Mouse (Mus musculus): ENCODE measurements around the gene Fzd1. TPM values are rescaled to one million over a fixed set of nuclear protein-coding genes. Genes with fewer than 3 reads are reported as not detected.

Gene Fzd1
- polyA plus RNA-seq, 1 experiment = 13.1 TPM

GRCm38 (mm10) chr5:4791219-4791618, 33.4 kb upstream of the Fzd1 start:
- H3K27me3 ChIP-seq (ENCODE audit: control insufficient read depth, insufficient read depth, insufficient read length) = no peaks in the 10 kb centered on the region
- H3ac ChIP-seq (ENCODE audit: control insufficient read depth, insufficient read length) = no peak overlapping the region
- no peak overlapping the region for H3K4me2 ChIP-seq (ENCODE audit: low read depth)
- no peak for TF ChIP-seq MYOG (IDR thresholded peaks at IDR 0.05; ENCODE audit: control insufficient read depth in 1 of 3, insufficient read depth in 1 of 3, insufficient read length in 2 of 3, low read depth in 2 of 3)
- TF ChIP-seq MAX (IDR thresholded peaks at IDR 0.05; ENCODE audit: low read depth) = no peak
- no peak for TF ChIP-seq USF1 (IDR thresholded peaks at IDR 0.05; ENCODE audit: low read depth)
- TF ChIP-seq CEBPB (IDR thresholded peaks at IDR 0.05; ENCODE audit: insufficient read depth, poor library complexity, severe bottlenecking) = no peak
- no peak for TF ChIP-seq REST (IDR thresholded peaks at IDR 0.05; ENCODE audit: insufficient read depth, insufficient read length)
- H3K4me3 ChIP-seq = no peak overlapping the region
- H3K36me3 ChIP-seq (ENCODE audit: control insufficient read depth, insufficient read depth) = no peaks in the 10 kb centered on the region
- H3K79me2 ChIP-seq (ENCODE audit: control insufficient read depth, insufficient read depth) = no peaks in the 10 kb centered on the region

GRCm38 (mm10) chr5:4790265-4790664, 32.4 kb upstream of the Fzd1 start:
- H3ac ChIP-seq (ENCODE audit: control insufficient read depth, insufficient read length) = no peak overlapping the region
- TF ChIP-seq CEBPB (IDR thresholded peaks at IDR 0.05; ENCODE audit: insufficient read depth, poor library complexity, severe bottlenecking) (no peak), POLR2AphosphoS2 (IDR thresholded peaks at IDR 0.05; ENCODE audit: insufficient read length, low read depth) (no peak), POLR2A (IDR thresholded peaks at IDR 0.05; ENCODE audit: insufficient read length, low read depth) (no peak), TCF12 (IDR thresholded peaks at IDR 0.05; ENCODE audit: insufficient read depth, poor library complexity, severe bottlenecking) (no peak), USF1 (IDR thresholded peaks at IDR 0.05; ENCODE audit: low read depth) (no peak), MAX (IDR thresholded peaks at IDR 0.05; ENCODE audit: low read depth) (no peak), E2F4 (IDR thresholded peaks at IDR 0.05; ENCODE audit: insufficient read depth) (no peak), SRF (IDR thresholded peaks at IDR 0.05; ENCODE audit: control insufficient read depth, insufficient read length, low read depth) (no peak), REST (IDR thresholded peaks at IDR 0.05; ENCODE audit: insufficient read depth, insufficient read length) (no peak), TCF3 (IDR thresholded peaks at IDR 0.05; ENCODE audit: insufficient read length, low read depth) (no peak), MYOG (IDR thresholded peaks at IDR 0.05; ENCODE audit: control insufficient read depth in 1 of 3, insufficient read depth in 1 of 3, insufficient read length in 2 of 3, low read depth in 2 of 3) (no peak), MYOD1 (IDR thresholded peaks at IDR 0.05; ENCODE audit: control insufficient read depth in 1 of 3, insufficient read length in 2 of 3, low read depth in 2 of 3) (no peak)
- no peaks in the 10 kb centered on the region for H3K36me3 ChIP-seq (ENCODE audit: control insufficient read depth, insufficient read depth)
- H3K4me3 ChIP-seq = no peak overlapping the region
- H3K27me3 ChIP-seq (ENCODE audit: control insufficient read depth, insufficient read depth, insufficient read length) = no peaks in the 10 kb centered on the region
- H3K79me2 ChIP-seq (ENCODE audit: control insufficient read depth, insufficient read depth) = no peaks in the 10 kb centered on the region
- no peak overlapping the region for H3K4me2 ChIP-seq (ENCODE audit: low read depth)

GRCm38 (mm10) chr5:4788484-4788883, 30.6 kb upstream of the Fzd1 start:
- no peak for TF ChIP-seq POLR2A (IDR thresholded peaks at IDR 0.05; ENCODE audit: insufficient read length, low read depth)
- TF ChIP-seq SRF (IDR thresholded peaks at IDR 0.05; ENCODE audit: control insufficient read depth, insufficient read length, low read depth) = no peak
- TF ChIP-seq E2F4 (IDR thresholded peaks at IDR 0.05; ENCODE audit: insufficient read depth) = no peak
- TF ChIP-seq MYOG (IDR thresholded peaks at IDR 0.05; ENCODE audit: control insufficient read depth in 1 of 3, insufficient read depth in 1 of 3, insufficient read length in 2 of 3, low read depth in 2 of 3) = no peak
- no peak overlapping the region for H3K4me3 ChIP-seq
- H3K36me3 ChIP-seq (ENCODE audit: control insufficient read depth, insufficient read depth) = no peaks in the 10 kb centered on the region
- H3ac ChIP-seq (ENCODE audit: control insufficient read depth, insufficient read length) = no peak overlapping the region
- H3K79me2 ChIP-seq (ENCODE audit: control insufficient read depth, insufficient read depth) = no peaks in the 10 kb centered on the region
- no peaks in the 10 kb centered on the region for H3K27me3 ChIP-seq (ENCODE audit: control insufficient read depth, insufficient read depth, insufficient read length)
- H3K4me2 ChIP-seq (ENCODE audit: low read depth) = peak overlapping the region; percentile 21

- TF ChIP-seq CEBPB (IDR thresholded peaks at IDR 0.05; ENCODE audit: insufficient read depth, poor library complexity, severe bottlenecking) (no peak), MYOD1 (IDR thresholded peaks at IDR 0.05; ENCODE audit: control insufficient read depth in 1 of 3, insufficient read length in 2 of 3, low read depth in 2 of 3) (no peak), SRF (IDR thresholded peaks at IDR 0.05; ENCODE audit: control insufficient read depth, insufficient read length, low read depth) (no peak), E2F4 (IDR thresholded peaks at IDR 0.05; ENCODE audit: insufficient read depth) (no peak), POLR2AphosphoS2 (IDR thresholded peaks at IDR 0.05; ENCODE audit: insufficient read length, low read depth) (no peak), USF1 (IDR thresholded peaks at IDR 0.05; ENCODE audit: low read depth) (no peak)
- H3K27me3 ChIP-seq (ENCODE audit: control insufficient read depth, insufficient read depth, insufficient read length) = no peaks in the 10 kb centered on the region
Observed at GRCm38 (mm10) chr5:4786816-4787215, 29.0 kb upstream of the Fzd1 start.

GRCm38 (mm10) chr5:4778274-4778673, 20.4 kb upstream of the Fzd1 start:
- no peaks in the 10 kb centered on the region for H3K27me3 ChIP-seq (ENCODE audit: control insufficient read depth, insufficient read depth, insufficient read length)
- H3K4me2 ChIP-seq (ENCODE audit: low read depth) = no peak overlapping the region
- H3K36me3 ChIP-seq (ENCODE audit: control insufficient read depth, insufficient read depth) = no peaks in the 10 kb centered on the region
- no peaks in the 10 kb centered on the region for H3K79me2 ChIP-seq (ENCODE audit: control insufficient read depth, insufficient read depth)
- no peak overlapping the region for H3K4me3 ChIP-seq
- no peak overlapping the region for H3ac ChIP-seq (ENCODE audit: control insufficient read depth, insufficient read length)
- TF ChIP-seq USF1 (IDR thresholded peaks at IDR 0.05; ENCODE audit: low read depth) (no peak), TCF3 (IDR thresholded peaks at IDR 0.05; ENCODE audit: insufficient read length, low read depth) (no peak), TCF12 (IDR thresholded peaks at IDR 0.05; ENCODE audit: insufficient read depth, poor library complexity, severe bottlenecking) (no peak), MYOG (IDR thresholded peaks at IDR 0.05; ENCODE audit: control insufficient read depth in 1 of 3, insufficient read depth in 1 of 3, insufficient read length in 2 of 3, low read depth in 2 of 3) (no peak), E2F4 (IDR thresholded peaks at IDR 0.05; ENCODE audit: insufficient read depth) (no peak), REST (IDR thresholded peaks at IDR 0.05; ENCODE audit: insufficient read depth, insufficient read length) (no peak), SRF (IDR thresholded peaks at IDR 0.05; ENCODE audit: control insufficient read depth, insufficient read length, low read depth) (no peak), POLR2AphosphoS2 (IDR thresholded peaks at IDR 0.05; ENCODE audit: insufficient read length, low read depth) (no peak), POLR2A (IDR thresholded peaks at IDR 0.05; ENCODE audit: insufficient read length, low read depth) (no peak), MAX (IDR thresholded peaks at IDR 0.05; ENCODE audit: low read depth) (no peak), MYOD1 (IDR thresholded peaks at IDR 0.05; ENCODE audit: control insufficient read depth in 1 of 3, insufficient read length in 2 of 3, low read depth in 2 of 3) (no peak), CEBPB (IDR thresholded peaks at IDR 0.05; ENCODE audit: insufficient read depth, poor library complexity, severe bottlenecking) (no peak)

More at GRCm38 (mm10) chr5:4786816-4787215, 29.0 kb upstream of the Fzd1 start:
- Histone ChIP-seq H3K4me2 (ENCODE audit: low read depth) (no peak overlapping the region), H3K4me3 (no peak overlapping the region), H3K36me3 (ENCODE audit: control insufficient read depth, insufficient read depth) (no peaks in the 10 kb centered on the region), H3ac (ENCODE audit: control insufficient read depth, insufficient read length) (no peak overlapping the region), H3K79me2 (ENCODE audit: control insufficient read depth, insufficient read depth) (no peaks in the 10 kb centered on the region)
